Mouse (Mus musculus) testis, postnatal 10 days (tissue): ENCODE results near the gene Gm10799.
A peak's percentile ranks its signal among the peaks of the same experiment; 100 is the strongest.
"Not testable (repeated sequence)": the region's sequence is repeated elsewhere in the genome, so short reads cannot be mapped to it uniquely, and the experiment has no call there.

Experiments
- DNase-seq: peaks from one replicate; pipeline ENCODE4 v3.0.0; 2021; ENCODE audit warnings: low spot score

The Gm10799 gene

DNA sequence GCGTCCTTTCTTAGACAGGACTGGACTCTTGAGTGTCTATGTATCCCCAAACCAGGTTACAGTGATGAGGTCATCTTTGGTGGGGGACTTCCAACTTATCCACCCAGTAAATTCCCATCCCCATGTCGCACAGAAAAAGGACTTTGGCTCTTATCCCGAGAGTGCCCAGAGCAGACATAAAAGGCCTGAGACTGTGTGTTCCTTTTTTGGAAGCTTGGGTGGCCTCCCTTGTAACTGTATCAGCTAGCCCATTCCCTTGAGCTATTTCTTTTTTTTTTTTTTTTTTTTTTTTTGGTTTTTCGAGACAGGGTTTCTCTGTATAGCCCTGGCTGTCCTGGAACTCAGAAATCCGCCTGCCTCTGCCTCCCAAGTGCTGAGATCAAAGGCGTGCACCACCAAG is 2.8 kb downstream of the Gm10799 start, which contains the start of gene Gm10912:
Gene Gm10912, plus strand, starts transcription at position 301 of the 400 bp plus-strand sequence.
- DNase-seq = not testable (repeated sequence)

DNA sequence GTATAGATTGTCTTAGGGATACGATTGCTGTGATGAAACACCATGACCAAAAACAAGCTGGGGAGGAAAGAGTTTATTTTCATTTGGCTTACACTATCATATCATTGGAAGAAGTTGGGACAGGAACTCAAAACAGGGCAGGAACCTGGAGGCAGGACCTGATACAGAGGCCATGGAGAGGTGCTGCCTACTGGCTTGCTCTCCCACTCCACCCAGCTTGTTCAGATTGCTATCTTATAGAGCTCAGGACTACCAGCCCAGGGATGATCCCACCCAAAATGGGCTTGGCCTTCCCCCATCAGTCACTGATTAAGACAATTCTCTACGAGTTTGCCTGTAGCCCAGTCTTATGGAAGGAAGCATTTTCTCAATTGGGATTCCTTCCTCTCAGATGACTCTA is 4.2 kb downstream of the Gm10799 start:
- no peak for DNase-seq

DNA sequence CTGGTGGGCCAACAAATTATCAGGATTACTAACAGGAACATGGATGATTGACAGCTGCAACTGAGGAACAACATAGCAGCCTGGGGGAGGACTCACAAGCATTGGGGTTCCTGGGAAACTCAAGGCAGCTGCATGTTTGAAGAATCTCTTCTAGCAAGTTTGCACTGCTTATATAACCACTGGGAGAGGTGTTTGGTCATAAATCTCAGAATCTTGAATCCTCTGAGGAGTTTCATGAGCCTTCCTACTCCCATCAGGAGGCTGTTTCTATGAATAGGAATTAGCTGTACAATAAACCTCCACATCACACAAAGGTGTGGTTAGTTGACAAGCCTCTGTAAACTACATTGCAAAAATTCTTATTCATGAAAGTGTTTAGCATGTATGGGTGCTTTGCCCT is 5.7 kb downstream of the Gm10799 start:
- DNase-seq = no peak

DNA sequence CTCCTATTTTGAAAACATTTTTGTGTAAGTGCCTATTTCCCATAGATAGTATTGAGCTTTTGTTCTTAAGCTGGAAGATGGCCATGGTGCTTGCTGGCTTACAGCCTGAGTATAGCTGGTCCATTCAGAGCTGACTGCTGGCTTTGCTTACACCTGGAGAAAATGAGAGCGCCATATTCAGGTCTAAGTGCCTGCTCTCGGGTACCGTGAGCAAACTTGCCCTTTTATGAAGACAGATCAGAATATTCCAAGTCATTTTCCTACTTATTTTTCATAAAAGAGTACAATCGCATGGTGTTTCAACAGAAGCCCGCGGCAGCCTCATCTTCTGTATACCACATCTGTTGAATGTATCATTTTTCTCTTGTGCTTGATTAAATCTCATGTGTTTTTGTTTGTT is 7.4 kb downstream of the Gm10799 start:
- no peak for DNase-seq

DNA sequence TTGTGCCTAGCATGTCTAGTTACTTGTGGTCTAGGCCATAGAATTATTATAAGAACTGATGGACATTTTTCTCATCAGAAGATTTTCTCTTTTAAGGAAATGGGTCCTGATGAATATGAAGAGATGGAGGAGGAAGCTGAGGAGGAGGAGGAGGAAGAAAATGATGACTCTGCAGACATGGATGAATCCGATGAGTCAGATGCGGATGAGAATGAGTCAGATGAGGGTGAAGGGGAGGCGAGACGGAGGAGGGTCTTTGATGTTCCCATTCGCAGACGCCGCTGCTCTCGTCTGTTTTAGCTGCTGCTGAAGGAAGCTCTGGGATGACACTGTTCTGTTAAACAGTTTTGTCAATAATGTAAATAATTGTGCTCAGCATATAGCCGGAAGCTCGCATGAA is 8.6 kb downstream of the Gm10799 start:
- DNase-seq = no peak

DNA sequence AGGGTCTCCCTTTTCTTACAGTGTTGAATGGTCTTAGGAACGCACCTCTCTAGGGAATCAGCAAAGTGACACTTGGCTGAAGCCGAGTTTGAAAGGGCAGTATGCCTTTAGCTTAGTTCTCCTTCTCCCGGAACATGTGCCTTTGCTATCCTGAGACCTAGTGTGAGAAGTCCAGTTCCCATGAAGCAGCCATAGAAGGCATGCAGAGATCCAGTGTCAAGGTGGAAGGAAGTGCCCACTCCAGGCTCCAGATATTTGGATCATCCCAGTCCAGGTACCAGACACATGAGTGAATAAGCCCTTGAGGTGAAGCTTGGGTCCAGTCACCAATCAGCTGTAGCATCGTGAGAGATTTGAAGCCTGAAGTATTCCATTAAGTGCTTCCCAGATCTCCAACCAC is 9.4 kb downstream of the Gm10799 start:
- DNase-seq = no peak

DNA sequence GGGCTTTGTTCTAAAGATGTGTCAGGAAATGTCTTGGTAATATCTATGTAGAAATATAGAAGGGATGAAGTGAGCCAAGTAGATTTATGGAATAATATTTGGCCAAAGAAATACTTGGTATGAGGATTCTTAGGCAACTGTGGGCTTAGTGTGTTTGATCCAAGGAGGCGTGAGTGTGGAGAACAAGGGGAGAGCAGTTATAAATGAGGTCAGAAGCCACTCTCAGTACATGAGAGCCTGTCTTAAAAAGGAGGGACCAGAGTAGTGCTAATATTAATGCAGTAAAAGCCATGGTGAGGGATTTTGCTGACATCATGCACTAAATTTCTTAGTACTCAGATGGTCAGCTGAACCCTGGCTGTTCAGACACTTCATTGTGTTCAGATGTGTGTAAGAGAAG is 10.0 kb downstream of the Gm10799 start:
- DNase-seq = no peak

DNA sequence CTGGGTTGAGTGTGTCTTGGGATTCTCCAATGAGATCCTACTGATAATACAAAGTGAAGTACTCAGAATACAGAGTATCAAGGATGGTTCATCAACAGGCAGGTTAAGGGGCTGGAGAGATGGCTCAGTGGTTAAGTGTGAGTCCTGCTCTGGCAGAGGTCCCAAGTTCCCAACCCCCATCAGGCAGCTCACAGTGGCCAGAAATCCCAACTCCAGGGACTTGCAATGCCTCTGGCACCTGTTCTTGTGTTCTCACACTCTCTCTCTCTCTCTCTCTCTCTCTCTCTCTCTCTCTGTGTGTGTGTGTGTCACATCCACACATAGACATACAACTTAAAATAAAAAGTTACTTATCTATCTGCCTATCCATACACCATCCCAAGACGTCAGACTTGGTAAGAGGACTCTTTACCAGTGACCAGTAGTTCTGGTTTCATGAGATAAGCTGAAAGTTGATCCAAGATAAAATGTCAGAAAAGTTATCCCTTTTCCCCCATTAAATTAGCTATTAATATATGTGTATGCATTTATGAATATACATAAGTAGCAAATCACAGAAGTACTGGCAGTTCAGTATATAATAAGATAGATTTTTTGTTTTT is 23.8 kb downstream of the Gm10799 start:
- DNase-seq = no peak

DNA sequence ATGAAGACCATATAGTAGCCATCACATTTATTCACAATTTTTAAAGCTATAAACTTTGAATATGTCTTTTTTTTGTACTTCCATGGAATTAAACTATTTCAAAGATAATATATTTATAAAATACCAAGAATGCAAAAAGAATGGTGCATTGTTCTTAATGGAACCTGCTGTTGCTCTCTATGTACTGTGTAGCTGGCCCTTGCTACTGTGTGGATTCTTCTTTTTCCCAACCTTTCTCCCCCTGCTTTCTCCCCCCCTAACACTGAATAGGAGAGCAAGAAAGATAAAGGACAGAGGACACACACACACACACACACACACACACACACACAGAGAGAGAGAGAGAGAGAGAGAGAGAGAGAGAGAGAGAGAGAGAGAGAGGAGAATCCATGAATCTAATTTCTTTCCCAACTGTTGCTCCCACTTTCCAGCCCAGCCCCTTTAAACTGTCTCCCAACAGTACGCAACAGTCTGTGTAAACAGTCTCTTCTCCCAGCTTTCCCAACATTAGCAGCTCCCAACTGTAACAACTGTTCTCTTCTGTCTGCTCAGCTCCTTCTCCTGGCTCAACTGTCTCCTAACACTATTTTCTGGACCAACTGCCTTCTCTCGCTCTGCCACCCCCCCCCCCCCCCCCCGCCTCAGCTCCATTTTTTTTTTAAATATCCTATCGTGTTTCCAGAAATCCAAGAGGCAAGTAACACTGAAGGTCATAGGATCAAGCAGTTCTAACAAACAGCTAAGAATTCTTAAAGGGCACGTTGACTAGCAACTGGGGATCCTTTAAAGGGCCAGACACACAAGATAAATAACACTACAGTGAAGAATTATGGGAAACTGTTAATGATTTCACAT is 24.5 kb downstream of the Gm10799 start:
- no peak for DNase-seq

DNA sequence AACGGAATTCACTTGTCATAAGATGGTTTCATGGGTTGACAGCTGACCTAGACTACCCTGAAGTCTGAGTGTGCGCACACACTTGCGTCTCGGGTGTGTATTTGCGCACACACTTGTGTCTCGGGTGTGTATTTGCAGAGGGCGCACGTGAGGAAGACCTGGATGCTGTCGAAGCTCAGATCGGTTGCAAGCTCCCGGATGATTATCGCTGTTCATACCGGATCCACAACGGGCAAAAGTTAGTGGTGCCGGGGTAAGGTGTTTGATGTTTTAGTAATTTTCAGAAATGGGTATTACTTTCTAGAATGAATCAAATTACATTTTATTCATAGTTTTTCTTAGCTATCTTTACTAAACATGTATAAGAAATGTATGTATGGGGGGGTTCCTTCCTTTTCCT is 25.6 kb downstream of the Gm10799 start:
- no peak for DNase-seq

DNA sequence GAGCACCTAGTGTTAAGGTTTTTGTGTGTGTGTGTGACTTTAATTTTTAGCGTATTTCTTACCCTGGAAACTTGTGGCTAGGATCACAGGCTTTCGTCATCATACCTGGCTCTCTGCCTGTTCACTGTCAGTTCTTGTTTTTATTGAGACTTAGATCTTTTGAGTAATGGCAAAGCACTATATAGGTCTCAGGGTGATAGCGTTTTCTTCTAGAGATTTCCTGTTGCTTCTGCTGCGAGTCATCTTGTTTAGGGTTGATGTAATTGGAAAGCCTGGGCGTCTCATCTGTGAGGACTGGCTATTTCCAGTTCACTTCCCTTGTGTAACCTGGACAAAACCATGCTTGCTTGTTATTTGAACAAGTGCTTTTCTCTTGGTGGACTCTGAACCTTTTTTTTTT is 26.7 kb downstream of the Gm10799 start:
- no peak for DNase-seq

DNA sequence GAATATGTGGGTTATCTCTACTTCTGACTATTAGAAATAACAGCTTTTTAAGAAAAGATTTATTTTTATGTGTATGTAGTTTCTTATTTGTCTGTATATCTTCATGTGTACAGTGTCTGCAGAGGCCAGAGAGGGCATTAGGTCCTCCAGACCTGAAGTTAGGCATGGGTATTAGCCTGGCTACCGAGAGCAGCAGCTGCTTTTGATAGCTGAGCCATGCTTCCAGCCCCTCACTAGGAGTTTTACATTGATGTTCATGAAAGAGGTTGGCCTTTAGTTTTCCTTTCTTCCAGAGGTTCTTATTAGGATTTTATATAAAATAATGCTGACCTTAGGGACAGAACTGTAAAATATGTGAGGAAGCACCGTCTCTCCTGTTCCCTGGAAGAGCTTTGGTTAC is 30.1 kb downstream of the Gm10799 start:
- no peak for DNase-seq

DNA sequence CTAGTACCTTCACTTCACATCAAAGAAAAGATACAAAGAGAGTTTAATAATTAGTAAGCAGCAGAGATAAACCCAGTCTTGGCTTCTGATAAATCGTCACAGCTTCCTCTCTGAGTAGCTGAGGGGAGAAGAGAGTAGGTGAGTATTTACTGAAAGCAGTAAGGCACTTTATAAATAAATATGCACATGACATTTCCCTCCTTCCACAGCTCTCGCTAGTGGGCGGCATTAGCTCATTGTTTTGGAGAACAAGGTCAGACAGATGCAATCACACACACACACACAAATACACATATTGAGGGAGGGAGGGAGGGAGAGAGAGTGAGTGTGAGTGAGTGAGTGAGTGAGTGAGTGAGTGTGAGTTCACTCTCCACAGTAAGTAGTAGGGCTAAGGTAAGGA is 32.0 kb downstream of the Gm10799 start:
- DNase-seq = no peak

DNA sequence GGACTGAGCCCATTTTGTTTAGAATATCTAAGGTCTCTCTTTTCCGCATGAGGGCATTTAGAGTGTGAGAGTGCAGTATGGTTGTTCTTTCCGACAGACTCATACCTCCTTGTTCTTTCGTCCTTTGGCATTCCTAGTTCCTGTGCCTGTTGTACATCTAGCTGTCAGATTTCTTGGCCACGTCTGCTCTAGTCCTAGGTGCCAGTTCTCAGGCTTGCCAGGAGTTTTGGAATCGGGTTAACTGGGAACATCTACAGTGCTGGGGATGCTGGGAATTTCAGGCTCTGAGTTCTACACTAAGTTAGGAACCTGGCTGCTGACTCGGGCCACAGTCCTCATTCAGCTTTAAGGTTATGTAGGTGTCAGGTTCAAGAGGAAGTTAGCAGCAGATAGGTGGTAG is 32.8 kb downstream of the Gm10799 start:
- DNase-seq = no peak

DNA sequence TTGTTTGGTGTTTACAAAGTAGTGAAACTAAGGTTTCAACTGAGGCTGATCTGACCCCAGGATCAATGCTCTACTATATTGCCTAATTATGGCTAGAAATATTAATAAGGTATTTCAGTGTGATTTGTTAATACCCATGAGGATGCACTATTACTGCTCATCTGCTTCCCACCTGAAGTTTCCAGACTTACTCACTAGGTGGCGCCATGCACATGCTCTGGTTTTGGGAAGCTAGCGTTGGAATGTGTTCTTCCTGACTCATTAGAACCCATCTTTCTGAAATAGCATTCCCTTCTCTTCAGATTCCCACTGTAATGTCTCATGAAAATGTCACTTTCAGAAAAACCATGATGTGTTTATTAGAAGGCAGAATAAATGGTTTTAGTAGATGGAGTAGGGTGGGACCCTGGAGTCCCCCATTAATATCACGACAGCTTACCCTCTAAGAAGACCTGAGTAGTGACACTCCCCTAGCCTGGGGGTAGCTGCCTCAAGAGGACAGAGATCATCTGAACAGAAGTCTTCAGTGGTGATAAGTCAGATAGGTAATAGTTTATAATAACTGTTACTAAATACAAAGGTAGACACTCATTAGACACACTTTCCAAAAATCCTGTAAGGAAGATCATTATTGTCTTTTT is 33.4 kb downstream of the Gm10799 start:
- peak; percentile 69 for DNase-seq

DNA sequence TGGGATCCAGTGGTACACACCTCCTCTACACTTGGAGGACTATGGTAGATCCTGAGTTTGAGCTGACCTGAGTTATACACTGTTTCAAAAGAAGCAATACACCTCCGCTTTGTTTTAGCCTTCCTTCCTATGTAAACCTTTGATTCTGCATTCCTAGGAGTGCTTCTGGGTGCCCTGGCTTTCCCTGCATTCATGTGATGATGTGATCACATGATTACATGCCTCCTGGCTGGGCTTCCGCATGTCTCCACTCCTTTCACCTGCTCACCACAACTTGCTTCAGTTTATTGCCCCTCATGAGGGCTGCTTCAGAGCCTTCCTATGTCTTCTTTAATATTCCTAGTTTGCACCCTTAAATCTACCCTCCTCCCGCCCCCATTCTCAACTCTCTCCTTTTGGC is 36.3 kb downstream of the Gm10799 start:
- no peak for DNase-seq

DNA sequence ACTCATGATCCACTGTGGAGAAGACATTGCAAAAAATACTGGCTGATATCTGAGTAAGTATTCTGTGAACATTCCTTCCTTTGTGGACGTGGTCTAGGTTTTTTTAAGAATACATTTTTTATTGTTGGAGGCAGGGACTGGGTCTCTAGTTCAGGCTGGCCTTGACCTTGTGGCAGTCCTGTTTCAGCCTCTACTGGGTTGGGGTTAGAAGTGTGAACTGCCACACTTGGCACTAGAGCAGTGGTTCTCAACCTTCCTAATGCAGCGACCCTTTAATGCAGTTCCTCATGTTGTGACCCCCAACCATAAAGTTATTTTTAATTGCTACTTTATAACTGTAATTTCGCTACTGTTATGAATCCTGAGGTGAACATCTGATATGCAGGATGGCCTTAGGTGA is 38.0 kb downstream of the Gm10799 start:
- no peak for DNase-seq

DNA sequence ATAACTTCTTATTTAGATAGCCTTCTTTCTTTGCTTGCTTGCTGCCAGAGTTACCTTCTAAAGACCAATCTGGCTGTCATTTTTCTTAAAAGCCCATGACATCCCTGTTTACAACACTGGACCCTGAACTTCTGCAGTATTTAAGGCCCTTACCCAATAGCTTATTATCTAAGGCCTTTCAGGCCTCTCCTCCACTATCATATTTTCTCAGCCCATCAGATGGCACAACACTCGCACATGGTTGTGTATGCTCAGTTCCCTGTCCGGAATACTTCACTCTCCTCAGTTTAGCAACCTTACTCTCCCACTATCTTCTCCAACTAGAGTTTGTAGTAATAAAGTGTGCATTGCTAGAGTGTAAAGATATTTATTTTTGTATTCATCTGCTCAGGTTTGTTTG is 39.3 kb downstream of the Gm10799 start:
- no peak for DNase-seq

DNA sequence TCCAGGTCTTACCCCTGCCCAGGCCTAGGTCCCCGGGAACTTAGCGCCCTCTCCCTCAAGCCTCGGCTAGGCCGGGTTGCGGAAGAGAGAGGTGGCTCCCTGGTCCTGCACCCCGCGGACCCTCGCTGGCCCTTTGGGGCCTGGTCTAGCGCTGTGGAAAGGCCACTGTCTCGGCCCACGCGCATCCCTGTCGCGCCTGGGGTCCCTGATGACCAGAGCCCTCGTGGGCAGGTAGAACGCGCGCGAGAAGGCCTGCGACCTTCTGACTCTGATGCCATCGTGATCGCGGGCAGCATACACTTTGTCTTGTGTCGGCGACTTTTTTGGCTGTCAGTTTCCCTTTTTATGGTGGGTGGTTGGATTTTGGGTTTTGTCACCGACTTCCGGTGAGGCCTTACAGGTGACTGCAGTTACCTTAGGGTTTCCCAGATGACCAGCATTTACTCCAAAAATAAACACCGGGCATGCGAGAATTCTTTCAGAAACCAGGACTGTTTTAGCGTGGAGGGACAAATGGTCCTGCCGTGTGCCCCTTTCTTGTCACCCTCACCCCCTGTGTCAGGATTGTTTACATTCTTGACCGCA is 40.1 kb downstream of the Gm10799 start, which contains the start of gene 4931422A03Rik:
Gene 4931422A03Rik, minus strand, starts transcription at position 223 of the 585 bp plus-strand sequence.
- no peak for DNase-seq

DNA sequence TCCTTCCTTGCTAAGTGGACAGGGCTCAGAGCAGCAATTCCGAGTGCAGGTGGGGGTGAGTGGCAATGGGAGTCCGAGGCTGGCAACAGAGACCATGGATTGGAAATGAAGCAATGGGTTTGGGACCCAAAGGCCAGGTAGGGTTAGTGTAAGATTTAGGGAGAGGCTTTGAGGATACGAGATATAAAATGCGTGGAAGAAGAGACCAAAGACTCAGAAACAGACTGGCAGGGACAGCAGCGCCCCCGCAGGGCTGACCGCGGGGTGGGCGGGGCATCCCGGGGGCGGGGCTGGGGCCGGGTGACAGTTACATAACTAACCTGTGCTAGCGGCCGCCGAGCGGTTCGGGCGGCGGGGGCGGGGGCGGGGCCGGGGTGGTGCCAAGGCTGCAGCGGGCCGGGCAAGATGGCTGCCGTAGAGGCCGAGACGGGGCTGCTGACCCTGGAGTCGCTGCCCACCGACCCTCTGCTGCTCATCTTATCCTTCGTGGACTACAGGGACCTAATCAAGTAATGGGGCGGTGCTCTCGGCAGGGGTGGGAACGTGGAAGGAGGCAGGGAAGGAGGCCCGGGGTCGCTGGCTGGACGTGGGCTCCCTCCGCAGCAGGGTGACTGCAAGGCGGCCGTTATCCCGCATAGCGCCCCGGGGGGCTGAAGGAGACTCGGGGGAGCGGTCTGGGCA is 40.8 kb downstream of the Gm10799 start, which contains the start of gene Fbxo3:
Gene Fbxo3, plus strand, starts transcription at position 264 of the 681 bp plus-strand sequence.
- peak; percentile 88 for DNase-seq

DNA sequence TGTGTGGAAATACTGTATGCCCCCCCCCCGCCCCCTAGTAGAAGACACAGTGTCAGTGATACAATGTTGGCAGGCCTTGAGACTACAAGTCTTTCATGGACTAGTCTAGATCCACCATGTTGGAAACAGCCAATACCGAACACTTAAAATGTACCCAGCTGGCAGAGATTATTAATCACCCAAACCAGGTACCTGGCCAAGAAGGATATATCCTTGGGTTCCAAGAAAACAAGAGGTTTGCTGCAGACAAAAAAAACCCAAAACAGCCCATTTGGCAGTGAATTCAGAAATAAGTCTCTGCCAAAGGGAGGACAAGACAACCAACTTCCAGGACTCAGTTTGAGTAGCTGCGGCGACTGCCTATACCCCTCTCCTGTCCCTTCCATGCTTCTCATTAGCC is 43.7 kb downstream of the Gm10799 start:
- DNase-seq = no peak

DNA sequence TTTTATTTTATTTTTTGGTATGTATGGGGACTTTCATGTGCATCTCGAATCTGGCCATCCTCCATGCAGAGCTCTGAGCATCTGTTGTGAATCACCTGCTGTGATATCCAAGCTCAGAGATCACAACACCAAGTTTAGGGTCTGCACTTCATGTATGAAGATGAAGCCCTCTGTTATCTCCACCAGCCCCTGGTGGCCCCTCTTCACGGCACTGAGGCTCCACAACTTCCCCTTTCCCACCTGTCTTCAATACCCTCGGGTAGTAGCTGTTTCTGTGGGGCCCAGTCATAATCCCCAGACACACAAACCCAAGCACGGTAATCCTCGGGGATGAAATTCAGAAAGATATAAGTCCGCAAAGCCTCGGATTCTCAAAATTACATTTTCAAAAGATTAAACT is 45.3 kb downstream of the Gm10799 start:
- DNase-seq = no peak
